Mouse (Mus musculus): ENCODE results near the gene Prkar1a.

DNA sequence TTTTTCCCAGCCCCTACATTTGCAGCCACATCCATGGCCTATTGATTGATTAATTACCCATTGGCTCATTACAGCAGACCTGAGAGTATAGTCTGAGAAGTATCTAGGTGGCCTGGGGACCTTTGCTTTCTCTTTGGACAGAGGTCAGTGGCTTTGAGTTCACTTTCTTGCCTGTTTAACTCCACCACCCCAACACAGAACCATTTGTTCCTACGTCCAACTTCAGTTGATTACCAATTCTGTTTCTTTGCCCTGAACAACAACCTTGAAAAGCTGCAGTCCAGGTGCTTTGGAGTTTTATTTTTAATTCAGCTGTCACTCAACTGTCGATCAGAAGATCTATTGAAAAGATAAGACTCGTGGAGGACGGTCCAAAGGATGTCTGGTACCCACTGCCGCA, 60.3 kb downstream of the Prkar1a start:
- TF ChIP-seq CTCF (IDR thresholded peaks at IDR 0.05; ENCODE audit: low read depth) (no peak), EP300 (IDR thresholded peaks at IDR 0.05; ENCODE audit: low read depth) (no peak)
